Mouse (Mus musculus) layer of hippocampus, postnatal 10 days (tissue): ENCODE measurements around the gene Ntmt1. TPM values are rescaled to one million over a fixed set of nuclear protein-coding genes. Genes with fewer than 3 reads are reported as not detected.
A peak's percentile ranks its signal among the peaks of the same experiment; 100 is the strongest.

Source experiments
- DNase-seq, 2 experiments: peaks; one replicate each; pipeline ENCODE4 v3.0.0; 2021; ENCODE audit warnings: low spot score in 2 of 2
- total RNA-seq, 2 experiments: library from RNA; stranded (reverse); gene quantifications; 2 replicates each; pipeline ENCODE4 v1.2.3; 2021

The Ntmt1 gene
- total RNA-seq, 2 experiments from 2014 or later, result 44.9 to 57.7 TPM

DNA sequence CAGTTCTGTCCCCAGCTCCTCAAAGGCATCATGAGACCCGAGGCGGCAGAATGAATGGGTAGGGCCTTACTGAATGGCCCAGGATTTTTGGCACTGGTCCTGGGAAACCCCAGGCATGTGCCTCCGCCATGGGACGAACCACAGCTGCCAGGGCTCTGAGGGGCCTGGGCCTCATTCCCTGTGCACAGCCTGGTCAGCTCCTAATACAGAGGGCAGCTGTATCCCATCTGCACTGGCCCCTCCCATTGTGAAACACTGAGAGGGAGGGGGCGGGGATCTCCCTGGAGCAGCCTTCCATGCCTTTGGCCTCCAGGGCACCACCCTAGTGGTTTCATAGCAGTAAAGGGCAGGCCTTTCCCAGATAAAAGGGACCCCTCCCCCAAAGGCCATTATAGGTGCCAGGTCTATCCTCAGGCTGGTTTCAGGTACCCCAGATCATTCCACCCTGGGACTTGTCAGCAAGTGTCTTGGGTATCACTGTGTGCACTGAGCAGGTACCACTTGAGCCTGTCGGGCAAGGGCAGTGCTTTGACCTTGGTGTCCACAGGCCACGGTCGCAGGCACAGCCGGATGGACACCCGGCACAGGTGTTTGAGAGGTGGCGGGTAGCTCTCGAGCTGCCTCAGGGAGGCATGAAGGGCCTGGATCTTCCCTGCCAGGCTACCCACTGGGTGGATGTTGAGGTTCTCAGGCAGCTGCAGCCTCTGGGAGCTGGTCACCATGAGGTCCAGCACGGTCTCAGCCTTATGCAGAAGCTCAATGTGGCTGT, 15.9 kb downstream of the Ntmt1 start:
- DNase-seq, result peak; percentile 53 to 55

DNA sequence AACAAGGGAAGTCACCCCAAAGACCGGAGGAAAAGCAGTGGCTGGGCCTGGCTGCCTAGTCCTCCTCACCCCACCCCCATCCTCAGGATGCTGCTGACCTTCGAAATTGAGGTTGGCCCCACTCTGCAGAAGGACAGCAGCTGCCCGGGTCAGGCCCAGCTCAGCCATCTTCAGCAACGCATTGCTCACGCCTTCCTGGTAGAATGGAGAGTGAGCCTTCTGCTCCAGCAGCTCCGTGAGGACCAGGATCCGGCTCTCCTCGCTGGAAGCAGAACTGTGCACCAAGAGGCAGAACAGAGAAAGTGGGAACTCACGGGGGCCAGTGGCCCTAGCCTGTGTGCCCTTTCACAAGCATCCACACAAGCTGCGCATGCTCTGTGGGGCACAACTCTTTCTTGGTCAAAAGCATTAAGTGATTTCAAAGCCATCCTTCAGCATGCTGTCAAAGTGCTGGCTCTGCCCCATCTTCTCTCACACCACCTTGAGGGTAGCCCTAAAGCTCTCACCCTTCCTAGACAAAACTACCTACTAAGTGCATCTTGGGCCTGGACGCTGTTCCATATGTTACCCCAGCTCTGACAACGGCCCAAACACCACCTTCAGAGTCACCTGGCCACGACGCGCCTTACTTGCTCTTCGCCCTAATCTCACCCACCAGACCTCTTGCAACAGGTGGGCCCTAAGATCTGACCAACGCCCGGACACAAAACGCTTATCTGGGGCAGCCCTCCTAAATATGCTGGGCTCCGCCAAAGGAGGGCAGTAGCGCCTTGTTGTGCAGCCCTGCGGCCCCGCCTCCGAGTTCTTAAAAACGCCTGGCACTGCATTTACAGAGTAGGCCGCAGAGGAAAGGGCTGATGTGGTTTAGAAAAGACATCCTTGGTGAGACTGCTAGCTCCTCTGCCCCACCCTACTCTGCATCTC, 19.5 kb downstream of the Ntmt1 start:
- peak; percentile 45 to 60 for DNase-seq

DNA sequence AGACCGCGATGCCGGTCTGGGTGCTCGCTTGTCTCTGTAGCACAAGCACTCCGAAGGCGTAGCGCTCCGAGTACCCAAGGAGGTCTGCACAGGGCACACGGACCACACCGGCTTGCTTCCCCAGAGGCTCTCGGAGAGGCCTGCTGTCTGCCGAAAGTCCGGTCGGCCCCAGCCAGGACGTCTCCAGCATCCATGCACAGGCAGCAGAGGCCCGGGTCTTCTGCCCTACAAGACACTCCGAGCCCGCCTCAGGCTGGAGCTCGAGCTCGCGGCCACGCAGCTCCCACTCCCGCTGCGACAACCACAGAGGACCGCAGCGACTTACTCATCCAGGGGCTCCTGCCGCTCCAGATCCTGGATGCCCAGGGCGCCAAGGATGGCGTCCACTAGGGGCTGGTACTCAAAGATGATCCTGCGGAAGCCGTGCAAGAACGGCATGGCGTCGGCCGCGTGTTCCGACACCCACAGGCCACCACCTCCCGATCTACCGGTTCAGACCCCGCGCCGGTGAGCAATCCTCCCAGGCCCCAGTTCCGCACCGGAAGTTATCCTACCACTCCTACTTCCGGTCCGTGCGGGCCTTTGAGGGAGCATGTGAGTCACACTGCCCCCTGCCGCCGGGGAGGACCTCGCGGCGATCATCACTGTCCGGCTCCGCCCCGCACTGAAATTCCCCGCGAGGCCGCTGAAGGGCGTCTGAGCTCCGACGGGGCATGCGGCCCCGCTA, 20.3 kb downstream of the Ntmt1 start:
- DNase-seq, result peak; percentile 98 to 99

GRCm38 (mm10) chr2:30829315-30829714, 21.7 kb downstream of the Ntmt1 start:
- peak; percentile 60 to 64 for DNase-seq

DNA sequence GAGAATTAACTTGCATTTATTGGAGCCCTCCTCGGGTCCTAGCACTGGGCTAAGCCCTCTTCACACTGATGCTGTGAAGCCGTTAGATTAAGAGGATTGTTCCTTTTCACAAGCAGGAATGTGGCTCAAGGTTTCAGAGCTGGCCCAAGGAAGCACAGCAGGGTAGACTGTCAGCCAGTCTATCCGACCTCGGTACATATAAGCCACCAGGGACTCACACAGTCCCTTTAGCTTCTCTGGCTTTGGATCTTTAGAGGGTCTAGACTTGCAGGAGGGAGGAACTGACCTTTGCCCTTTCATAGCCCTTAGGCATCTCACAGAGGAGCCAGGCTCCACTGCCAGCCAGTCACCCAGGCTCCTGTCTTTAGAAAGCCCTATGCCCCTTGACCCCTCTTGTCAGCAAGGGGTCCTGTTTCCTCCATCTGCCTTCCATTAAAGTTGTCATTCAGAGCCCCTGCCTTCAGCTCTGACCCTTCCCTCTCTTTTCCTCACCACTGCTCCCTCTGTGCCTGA, 22.7 kb downstream of the Ntmt1 start, which contains the start of gene Asb6:
Gene Asb6 (minus strand): TSS at position 51 of the 513 bp plus-strand sequence.
- no peak for DNase-seq

DNA sequence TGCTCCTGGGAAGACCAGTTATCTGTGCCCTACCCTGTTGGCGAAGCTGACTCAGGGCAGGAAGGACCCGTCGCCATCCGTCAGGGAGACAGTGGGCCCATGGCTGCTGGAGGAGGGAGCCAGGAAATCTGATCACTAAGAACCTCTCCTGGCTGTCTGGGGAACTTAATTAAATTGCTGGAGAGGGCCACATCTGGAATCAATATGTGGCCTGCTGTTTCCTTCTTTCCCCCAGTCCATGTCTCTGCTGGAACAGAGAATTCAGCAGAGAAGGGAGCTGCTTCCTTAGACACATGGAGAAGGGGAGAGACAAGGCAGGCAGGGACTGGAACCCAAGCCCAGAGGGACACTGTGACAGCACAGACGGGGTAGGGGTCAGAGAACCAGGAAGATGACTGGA, 26.0 kb downstream of the Ntmt1 start:
- DNase-seq, result no peak

DNA sequence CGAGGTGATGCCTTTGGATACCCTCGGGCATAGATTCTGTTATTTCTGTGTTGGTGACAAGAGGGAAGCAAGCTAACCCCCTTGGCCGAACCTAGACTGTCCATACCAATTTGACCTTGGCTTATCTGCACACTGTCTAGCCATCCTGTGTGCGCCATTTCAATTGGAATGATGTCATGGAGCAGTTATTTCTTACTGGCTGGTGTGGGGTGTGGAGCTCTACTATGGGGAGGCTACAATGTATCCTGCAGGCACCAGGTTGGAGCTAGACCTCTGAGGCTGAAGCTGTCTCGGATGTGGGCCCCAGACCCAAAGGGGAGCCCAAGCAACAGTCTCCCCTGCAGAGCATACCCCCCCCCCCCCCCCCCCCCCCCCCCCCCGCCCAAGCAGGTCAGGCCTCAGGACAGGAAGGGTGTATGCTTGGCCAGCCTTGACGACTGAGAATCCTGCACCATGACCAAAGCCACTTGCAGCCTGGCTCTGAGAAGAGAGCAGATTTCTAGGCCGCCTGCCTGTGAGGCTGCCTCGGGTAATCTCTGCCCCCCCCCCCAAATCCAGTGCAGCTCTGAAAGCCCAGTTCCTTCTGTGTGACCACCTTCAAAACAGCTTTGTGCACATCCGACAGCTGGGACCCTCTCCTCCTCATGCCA, 26.9 kb downstream of the Ntmt1 start, which contains the start of gene Prrx2:
Gene Prrx2 (plus strand): TSS at position 600 of the 650 bp plus-strand sequence.
- no peak for DNase-seq

- peak in 1 of 2 experiments; percentile 37 for DNase-seq
These were observed 28.8 kb downstream of the Ntmt1 start for GRCm38 (mm10) chr2:30836238-30836990.

DNA sequence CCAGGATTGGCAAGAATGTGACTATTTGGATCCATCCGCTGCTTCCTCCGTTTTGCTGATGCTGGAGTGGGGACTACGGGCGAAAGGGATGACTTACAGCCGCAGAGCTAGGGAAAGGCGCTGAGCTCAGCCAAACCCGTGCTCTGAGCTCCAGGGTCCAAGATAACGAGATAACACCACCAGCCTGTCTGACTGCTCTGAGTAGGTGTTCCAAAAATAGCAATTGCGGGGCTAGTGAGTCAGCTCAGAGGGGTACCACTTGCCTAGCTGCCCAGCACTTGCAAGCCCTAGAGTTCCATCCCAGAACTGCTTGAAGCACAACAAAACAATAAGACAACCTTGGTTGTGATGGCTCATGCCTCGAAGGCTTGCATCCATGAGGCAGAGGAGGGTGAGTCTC, 35.0 kb downstream of the Ntmt1 start:
- DNase-seq, result no peak

DNA sequence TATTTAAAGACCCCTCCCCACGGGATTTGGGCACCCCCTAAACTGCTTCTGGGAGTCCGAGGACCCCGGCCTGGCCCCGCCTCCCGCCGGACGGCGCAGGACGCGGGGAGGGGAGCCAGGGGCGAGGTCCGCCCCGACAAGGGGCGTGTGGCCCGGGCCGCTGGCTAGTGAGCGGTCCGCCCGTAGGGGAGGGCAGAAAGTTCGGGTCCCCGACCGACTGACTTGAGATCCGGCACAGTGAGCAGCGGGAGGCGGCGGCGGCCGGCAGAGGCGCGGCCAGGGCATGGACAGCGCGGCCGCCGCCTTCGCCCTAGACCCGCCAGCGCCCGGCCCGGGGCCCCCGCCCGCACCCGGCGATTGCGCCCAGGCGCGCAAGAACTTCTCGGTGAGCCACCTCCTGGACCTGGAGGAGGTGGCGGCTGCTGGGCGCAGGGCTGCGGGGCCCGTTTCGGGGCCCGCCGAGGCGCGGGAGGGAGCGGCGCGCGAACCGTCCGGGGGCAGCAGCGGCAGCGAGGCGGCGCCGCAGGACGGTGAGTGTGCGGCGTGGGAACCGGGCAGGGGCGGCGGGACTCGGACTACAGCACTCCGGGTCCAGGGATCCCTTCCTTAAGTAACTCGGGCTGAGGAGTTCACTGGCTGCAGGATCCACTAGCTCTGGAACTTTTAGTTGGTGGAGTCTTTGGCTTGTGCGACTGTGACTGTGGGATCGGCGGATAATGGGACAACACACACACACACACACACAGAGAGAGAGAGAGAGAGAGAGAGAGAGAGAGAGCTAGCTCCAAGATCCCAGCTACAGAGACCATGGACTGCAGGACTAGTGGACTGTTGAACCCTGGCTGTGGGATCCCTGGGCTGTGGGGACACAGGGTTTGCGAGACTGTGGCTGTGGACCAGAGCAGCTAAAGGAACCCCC, 37.8 kb downstream of the Ntmt1 start:
- DNase-seq, result no peak

GRCm38 (mm10) chr2:30846236-30846635, 38.6 kb downstream of the Ntmt1 start:
- DNase-seq, result no peak

GRCm38 (mm10) chr2:30846723-30847122, 39.1 kb downstream of the Ntmt1 start:
- no peak for DNase-seq

GRCm38 (mm10) chr2:30848184-30848583, 40.6 kb downstream of the Ntmt1 start:
- no peak for DNase-seq

DNA sequence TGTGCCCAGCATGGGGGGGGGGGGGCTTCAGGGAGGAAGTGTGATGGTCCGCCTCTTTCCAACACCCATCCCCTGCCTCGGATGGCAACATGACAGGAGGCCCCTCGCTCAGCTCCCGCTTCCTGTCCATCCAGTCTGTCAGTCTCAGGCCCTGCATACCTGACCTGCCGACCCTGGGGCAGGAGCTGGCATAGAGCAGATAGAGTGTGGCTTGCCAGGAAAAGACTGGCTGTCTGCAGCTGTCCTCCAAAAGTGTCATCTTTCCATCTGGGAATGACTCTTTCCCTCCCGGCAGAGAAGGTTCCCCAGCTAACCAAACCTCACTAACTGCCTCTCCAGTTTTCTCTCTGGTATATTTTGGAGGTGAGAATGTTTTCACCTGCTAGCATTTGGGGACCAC, 43.0 kb downstream of the Ntmt1 start:
- no peak for DNase-seq

- DNase-seq, result no peak
These were observed 45.2 kb downstream of the Ntmt1 start for GRCm38 (mm10) chr2:30852771-30853313.

DNA sequence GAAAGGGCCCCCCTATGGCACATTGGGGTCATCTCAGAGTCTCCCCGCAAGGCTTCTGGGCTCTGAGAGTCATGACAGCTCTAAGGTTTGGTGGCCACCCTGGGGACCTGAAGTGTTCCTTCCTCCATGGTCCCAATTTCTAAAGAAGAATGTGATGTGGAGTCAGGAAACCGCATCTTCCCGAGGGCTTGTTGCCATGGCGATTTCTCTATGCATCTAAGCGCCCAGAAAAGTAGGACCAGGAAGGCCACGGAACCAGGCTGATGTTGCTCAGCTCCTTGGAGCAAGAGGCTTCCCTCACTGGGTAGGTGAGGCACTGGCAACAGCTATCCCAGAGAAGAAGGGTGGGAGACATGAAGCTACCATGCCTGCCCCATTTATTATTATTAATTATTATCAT, 49.5 kb downstream of the Ntmt1 start:
- DNase-seq, result no peak

DNA sequence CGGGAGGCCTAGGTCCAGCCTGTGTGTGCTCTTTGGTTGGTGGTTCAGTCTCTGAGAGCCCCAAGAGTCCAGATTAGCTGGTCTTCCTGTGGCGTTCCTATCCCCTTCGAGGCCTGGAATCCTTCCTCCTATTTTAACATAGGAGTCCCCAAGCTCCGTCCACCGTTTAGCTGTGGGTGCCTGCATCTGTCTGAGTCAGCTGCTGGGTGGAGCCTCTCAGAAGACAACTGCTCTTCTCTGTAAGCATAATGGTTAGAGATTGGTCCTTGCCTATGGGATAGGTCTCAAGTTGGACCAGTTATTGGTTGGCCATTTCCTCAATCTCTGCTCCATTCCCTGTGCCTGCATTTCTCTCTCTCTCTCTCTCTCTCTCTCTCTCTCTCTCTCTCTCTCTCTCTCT, 52.2 kb downstream of the Ntmt1 start:
- DNase-seq, result no peak

- no peak for DNase-seq
These were observed 54.5 kb downstream of the Ntmt1 start for GRCm38 (mm10) chr2:30862081-30862480.
